Mouse (Mus musculus): Measurements from ENCODE around the gene Kif27.
"Not testable (repeated sequence)": the region's sequence is repeated elsewhere in the genome, so short reads cannot be mapped to it uniquely, and the experiment has no call there.

DNA sequence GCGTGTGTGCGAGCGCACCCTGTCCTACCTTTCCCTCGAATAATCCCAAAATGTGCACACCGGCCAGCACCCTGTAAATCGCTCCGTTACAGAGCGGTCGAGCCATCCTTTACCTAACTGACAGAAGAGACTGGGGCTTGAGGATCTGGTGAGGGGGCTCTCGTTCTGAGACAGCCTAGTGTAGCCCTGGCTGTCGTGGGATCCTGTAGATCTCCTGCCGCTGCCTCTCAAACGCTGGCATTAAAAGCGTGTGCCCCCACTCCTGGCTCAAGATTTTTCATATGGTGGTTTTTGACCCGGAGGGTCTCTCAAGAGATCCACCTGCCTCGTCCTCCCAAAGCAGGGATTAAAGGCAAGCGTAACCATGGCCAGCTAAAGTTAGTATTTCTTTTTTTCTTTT is 44.3 kb upstream of the Kif27 start, which contains the start of gene Hnrnpk:
- TF ChIP-seq POLR2A, CTCF (IDR thresholded peaks at IDR 0.05; ENCODE audit: insufficient read depth, low read depth, low read length): not testable (repeated sequence)
